Mouse (Mus musculus): ENCODE measurements at regions not wholly inside any gene's neighbourhood (a gene's known extent, or its start where the extent isn't known, plus 50 kb on each side); places are given as distances from the start of the nearest gene placed in this dataset.
"Not testable (repeated sequence)": the region's sequence is repeated elsewhere in the genome, so short reads cannot be mapped to it uniquely, and the experiment has no call there.

DNA sequence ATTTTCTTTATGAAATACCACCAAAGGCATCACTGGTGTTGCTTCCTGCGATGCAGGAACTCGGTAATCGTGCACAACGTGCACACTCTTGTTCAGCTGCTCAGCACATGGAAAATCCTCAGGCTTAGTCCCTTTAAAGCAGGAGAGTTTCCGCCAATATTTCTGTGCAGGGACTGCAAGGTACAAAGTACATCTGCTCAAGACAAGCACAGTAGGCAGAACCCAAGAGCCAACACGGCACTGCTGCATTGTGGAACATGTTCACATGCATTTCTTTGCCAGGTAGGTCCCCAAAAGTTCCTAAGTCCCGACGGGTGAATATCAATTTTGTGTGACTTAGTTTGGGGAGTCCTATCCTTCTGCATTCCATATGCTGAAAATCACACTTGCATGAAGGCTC is 808.0 kb upstream of the Pou3f3 start:
- no peak for DNase-seq (ENCODE audit: extremely low spot score)

DNA sequence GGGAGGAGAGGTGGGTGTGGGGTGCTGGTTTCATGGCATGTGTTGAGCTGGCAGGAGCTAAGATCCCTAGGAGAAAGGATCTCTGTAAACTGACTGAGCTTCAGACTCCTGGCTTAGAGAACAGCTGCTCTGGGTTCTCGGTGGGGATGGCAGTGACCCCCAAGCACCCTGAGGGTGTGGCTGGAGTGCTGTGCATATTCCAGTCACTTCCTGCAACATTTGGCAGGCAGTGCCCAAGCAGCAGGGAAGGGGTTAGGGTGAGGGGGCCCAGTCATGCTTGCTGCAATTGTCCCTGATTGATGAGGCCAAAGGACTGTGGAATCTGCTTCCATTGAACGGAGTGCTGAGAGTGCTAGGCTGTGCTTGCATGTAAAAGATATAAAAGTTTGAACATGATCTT is 807.4 kb upstream of the Pou3f3 start:
- DNase-seq (ENCODE audit: extremely low spot score) = peak; percentile 67

DNA sequence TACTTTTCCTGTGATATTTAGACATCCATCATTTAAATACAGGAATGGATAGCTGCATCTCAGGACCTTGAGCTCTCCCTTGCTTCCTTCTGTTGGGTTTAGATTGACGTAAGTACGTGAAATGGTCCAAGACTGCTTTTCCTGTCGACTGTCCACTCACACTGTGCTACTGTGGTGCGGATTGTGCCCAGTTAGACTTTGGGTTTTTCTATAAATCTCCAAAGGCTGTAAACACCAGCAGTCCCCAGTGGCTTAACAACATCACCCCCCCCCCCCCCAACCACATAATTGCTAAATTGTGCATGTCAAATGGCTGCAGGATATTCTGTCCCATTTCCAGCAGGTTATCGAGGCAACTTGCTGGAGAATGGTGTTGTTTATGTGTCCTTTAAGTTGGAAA is 806.6 kb upstream of the Pou3f3 start:
- DNase-seq (ENCODE audit: extremely low spot score) = no peak

DNA sequence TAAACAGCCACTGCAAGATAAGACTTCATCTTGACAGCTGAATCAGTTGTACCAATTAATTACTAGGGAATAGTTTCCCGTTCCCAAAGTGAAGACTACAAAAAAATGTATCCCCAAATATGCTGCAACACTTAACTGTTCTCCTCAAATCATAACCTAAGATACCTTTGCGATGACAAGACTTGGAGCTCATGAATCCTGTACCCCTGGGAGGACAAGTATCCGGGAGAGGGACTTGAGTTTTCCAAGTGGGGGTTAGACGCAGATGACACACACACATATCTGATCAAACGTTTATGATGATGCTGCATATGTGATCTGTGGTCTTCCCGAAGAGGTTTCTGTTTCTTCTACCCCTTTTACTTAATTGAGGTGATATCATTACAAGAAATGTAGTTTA is 805.6 kb upstream of the Pou3f3 start:
- DNase-seq (ENCODE audit: extremely low spot score) = no peak

DNA sequence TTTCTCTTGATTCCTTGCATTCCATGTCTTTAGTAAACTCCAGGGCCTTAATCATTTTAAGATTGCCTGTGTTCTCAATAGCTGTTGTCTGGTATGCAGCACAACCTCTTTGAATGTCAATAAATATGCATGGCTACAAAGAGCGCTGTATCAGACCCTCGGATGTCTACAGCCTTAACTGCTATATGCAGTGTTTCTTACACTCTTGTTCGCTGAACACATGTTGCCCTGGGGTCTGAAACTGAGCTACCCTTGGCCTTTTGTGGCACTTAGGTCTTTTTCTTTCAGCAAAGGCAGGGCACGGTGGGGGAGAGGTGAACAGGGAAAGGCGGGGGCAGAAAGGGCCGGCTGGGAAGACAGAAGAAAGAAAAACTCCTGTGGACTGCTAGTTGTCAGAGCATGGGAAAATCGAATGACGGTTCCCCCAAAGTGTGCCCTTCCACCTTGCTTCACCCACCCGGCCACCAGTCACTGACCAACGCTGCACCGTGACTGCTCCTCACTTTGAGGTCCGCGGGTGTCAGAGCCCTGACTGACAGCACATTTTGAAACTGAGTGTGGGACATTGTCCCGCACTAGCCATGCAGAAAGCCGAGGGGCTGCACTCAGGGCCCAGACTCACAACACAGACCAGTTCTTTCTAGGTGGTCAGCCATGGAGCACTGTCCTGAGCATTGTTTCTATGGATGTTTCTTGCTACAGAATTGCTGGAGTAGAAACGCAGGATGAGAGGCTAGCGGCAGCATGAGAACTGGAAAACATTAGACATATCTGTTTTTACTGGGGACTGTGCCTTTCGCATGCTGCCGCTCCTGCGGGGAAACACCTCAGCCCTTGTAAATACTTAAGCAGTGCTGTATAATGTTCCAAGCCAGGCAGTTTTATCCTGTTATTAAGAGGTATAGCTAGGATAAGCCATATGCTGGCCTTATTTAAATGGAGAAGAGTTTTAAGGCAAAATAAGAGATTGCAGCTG is 804.6 kb upstream of the Pou3f3 start:
- peak; percentile 36 for DNase-seq (ENCODE audit: extremely low spot score)

DNA sequence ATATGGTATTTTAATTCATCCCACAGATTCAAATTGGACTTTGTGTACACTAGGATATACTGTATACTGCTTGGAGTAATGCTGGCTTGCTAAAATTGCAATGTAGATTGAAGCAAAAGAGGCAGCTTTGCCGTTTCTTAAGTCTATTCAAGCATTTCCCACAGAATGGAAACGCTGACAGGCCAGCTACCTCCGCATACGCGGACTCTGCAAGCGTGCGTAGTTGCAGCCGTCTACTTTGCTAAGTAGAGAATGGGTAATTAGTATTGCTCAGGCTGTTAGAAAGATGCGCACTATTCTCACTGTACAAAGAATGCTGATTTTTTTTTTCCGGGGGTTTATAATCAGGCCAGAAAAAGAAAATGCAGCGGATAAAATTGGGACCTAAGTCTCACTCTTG is 803.8 kb upstream of the Pou3f3 start:
- no peak for DNase-seq (ENCODE audit: extremely low spot score)

DNA sequence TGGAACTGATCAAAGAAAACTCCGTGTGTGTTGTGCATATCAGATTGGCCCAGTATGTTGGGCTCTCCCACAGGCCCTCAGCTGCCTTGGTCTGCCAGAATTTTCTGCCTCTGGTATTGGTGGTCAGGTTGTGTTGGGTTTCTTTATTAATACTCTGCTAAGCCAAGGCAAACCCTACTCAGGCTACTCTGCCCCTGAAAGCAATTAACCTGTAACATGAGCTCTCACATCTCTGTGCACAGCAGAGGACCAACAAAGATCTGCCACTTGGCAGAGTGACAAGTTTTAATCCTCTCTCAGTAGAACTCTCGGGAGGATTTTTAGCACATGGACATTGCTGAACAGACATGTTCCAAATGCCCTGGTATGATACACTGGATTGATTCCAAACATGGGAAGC is 803.2 kb upstream of the Pou3f3 start:
- no peak for DNase-seq (ENCODE audit: extremely low spot score)

DNA sequence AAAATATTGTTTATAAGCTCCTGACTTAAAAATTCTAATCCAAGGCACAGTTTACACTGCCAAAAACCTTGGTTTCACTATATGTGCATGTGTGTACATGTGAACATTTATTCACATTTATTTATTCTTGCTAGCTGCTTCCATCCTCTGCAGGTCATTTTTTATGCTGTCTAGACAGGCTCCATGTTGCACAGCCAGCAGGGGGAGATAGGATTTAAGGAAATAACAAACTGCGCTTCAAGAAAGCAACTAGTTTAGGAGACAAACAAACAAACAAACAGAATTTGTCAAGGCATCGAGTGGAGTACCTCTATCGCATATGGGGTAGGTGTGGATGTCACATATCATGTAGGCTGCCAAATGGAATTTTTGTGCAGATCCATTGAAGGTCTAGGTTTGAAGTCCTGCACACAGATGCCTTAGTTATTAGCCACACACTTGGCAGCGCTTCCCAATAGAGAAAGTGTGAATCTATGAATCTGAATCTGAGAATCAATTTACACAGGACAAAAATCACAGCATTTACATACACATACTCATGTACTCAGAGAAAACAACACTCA is 797.7 kb upstream of the Pou3f3 start:
- DNase-seq (ENCODE audit: extremely low spot score) = no peak

DNA sequence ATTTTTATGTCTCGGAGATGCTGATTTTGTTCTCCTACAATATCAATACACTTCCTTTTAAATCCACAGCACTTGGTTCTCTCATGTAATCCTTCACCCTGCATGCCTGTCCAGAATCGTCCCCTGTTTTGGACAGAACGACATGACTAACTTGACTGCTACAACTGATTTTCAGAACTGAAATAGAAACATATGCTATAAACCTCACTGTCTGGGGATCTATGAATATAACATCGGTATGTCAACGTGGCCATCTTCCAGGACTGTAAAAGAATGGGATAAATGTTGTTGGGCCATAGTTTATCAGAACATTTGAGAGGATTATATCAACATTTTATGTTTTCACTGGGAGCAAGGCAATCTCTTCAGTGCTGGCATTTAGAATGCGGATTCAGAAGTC is 795.2 kb upstream of the Pou3f3 start:
- DNase-seq (ENCODE audit: extremely low spot score) = no peak

DNA sequence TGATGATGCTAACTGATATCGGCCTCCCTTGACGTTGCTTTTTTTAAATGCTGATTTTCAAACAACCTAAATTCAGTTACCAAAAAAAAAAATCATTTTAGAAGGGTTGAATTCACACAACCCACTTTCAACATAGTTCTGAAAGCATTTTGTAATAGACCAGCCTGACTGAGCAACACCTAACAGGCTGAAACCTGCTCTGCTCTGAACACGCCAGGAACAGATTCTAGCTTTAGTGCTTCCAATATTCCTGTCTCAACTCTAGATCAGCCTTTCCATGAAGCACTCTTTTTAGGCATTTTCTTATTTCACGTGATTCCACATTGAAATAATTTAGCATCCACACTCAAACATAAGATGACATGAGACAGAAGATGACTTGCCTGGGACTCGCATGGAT is 789.6 kb upstream of the Pou3f3 start:
- no peak for DNase-seq (ENCODE audit: extremely low spot score)

DNA sequence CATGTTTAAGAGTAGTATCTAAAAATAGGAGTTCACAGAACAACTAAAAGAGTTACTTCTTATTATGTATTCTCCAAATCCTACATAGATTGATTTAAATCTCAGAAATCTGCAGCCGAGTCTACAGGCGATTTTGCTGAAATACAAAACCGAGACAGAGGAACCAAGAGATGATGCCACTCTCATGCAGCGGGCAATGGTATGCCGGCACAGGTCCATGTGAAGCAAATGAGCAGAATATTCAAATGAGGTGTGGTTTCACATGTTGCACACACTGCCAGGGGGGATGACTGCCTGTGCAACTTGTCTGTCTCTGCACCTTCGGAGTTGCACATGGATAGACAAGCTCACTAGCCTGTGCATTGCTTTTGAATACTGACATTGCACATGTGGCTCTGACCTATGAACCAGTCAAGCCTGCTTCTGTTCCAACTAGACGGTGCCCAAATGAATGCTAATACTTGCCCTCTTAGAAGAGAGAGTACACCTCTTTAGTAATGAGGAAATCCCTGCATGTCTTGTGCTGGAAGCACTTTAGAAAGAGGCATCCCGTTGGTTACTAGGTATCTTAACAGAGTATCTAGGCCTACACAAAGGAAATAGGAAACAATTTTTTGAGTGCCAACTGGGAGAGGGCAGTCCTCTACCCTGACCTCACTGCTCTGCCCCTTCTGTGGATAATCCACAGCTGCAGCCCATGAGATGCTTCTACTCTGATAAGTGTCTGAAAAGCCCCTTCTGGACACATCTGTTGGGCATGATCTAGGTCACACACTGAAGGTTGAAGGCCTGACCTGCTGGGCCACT is 787.4 kb upstream of the Pou3f3 start:
- no peak for DNase-seq (ENCODE audit: extremely low spot score)

DNA sequence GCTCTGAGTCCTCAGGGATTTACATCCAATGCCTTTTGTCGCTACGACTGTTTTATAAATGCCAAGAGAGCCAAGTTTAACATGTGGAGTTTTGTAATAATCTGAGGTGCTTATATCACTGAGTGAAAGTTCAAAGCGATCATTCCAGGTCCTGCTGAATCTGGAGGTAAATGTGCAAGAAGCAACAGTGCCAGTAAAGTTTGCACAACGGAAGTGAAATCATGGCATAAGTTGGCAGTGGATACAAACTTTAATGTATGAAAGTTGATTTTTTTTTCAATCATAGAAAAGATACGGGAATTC is 786.8 kb upstream of the Pou3f3 start:
- DNase-seq (ENCODE audit: extremely low spot score) = no peak

DNA sequence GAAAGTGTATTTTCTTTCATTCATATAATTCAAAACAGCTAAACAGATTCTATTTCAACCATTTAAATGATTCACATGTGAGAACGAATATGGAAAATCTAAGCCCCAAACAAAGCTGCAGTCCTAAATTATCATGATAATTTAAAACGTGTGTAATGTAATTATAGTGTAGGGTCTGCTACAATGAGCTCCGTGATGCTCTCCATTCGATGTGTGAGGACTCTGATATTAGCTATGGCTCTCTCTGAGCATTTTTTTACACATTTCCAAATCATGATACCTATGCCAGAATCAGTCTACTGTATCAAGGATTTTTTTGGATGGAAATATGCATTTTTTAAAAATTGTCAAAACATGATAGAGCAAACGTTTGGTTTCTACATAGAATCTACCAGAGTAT is 785.8 kb upstream of the Pou3f3 start:
- no peak for DNase-seq (ENCODE audit: extremely low spot score)

DNA sequence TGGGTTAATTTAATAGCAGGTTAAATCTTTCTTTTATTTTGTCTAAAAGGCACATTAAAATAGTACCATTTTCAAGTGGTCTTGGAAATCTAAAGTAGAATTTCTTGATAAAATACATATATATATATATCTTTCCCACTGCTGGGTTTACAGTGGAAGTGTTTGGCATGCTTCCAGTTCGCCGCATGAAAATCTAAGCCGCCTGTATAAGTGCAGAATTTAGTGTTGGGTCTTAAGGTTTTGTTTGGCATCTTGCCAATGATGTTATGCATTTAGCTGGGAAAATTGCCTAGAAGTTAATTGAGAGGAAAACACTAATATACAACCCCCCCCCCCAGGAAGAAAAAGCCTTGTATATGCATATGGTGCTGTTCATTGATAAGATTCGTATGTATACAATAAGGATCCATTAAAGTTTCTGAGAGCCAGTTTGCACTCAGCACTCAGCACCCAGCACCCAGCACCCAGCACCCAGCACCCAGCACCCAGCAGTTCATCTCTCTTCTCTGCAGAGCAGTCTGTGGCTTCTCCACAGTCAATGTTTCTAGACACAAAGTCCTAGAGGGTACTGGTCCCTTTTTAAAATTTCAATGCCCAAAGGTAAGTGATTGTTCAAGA is 778.7 kb upstream of the Pou3f3 start:
- DNase-seq (ENCODE audit: extremely low spot score) = no peak

DNA sequence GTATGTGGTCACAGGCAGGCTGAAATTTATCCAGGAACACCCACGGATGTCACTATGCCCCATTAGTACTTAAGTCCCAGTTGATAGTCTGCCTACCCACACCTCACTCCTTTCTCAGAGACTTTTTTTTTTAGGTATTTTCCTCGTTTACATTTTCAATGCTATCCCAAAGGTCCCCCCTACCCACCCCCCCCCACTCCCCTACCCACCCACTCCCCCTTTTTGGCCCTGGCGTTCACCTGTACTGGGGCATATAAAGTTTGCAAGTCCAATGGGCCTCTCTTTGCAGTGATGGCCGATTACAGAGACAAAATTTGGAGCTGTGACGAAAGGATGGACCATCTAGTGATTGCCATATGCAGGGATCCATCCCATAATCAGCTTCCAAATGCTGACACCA is 777.8 kb upstream of the Pou3f3 start:
- not testable (repeated sequence) for DNase-seq (ENCODE audit: extremely low spot score)

DNA sequence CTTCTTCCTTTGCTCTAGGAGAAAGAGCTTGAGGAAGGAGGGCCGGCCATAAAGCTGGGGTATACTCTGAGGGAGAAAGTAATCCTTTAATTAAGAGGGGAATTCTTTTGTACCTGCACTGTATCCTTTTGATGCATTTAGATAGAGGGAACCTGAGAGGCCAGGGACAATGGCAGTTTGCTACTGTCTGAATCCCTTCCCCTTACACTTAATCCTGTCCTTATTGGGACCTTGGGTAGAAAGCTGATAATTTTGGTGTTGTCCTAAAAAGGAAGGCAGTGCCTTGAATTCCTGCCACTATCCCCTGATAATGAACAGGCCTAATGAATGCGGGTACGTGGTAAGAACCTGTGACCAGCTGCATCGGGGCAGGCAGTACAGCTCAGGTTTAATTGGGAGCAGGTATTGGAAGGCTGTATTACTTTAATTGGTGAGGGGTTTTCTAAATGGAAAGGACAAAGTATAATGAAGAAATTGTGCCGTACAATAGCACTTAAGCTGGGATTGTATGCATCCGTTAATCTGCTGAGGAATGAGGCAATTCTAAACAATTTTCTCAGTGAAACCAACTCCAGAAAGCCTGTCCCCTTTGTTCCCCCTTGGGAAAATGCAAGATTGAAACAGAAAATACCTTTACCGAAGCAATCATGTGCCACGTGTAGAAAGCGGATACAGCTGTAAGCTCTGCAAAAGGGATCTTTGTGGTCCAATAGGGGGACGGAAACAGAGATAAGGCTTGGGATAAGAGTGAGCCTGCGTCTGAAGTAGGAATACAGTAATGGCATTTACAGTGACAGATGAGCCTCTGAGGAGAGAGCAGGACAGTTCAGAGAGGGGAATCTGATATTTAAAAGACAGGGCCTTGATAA is 776.9 kb upstream of the Pou3f3 start:
- DNase-seq (ENCODE audit: extremely low spot score) = peak; percentile 9

DNA sequence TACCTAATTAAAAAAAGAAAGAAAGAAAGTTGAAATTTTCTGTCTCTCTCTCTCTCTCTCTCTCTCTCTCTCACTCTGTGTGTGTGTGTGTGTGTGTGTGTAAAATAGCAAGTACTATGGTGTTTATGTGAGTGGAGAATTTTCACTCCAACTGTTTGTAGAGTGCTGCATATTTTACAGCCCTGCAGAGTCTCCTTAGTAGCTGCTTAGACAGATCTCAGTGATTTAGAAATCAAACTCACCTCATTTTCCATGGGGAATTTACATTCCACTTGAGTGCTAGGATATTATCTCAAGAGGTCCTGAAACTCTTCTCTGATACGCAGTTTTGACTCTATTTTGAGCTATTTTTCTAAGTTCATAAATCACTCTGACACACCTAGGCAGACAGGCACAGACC is 761.8 kb upstream of the Pou3f3 start:
- no peak for DNase-seq (ENCODE audit: extremely low spot score)

DNA sequence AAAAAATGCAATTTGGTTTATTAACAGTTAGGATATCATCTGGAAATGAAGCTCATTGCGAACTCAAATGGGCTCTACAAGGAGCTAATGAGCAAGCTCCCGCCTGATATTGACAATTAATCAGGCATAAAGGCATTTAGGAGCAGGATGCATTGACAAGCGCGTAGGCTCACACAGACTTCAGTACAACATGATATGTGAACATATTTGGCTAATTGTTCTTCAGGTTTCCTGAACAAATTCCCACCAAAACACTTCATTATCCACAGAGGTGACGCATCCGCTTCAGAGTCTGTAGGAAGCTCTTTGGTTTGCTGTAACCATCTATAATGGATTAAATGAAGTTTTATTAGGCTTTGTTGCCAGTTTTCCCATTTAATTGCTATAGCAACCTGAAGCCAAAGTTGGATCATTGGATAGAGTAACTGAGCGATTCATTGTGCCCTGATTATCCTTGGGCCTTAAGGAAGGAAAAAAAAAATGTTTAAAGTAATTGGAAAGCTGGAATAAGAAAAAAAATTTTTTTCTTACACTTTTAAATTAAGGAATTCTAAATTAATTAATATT is 759.6 kb upstream of the Pou3f3 start:
- no peak for DNase-seq (ENCODE audit: extremely low spot score)

DNA sequence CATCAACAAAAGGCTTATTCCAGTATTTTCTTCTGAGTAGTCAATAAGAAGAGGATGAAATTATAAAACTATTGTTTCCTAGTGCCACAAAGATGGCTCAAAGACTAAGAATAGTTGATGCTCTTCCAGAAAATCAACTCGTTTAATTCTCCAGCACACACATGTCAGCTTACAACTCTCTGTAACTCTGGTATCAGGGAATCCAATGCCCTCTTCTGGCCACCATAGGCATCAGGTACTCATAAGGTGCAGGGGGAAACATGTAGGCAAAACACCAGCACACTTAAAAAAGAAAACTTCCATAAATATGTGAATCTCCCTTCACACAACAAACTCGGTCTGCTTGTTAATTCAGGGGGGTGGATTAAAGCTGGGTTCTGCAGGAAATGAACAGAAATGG is 734.6 kb upstream of the Pou3f3 start:
- no peak for DNase-seq (ENCODE audit: extremely low spot score)

DNA sequence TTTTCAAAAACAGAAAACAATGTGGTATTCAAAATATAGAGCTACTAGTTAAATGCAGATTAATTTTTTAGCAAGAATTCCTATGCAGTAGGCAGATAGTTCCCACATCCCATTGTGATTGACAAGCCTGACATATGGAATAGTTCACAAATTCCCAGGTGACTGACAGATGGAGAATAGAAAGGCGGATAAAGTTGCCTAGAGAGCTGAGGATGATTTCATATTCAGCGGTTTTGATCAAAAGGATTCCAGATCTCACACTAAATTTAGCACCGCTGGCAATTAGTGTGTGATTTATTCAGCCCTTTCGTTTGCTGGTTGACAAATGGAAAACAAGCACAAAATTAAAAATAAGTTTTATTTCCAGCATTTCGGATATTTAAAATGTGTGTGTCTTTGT is 714.0 kb upstream of the Pou3f3 start:
- no peak for DNase-seq (ENCODE audit: extremely low spot score)

DNA sequence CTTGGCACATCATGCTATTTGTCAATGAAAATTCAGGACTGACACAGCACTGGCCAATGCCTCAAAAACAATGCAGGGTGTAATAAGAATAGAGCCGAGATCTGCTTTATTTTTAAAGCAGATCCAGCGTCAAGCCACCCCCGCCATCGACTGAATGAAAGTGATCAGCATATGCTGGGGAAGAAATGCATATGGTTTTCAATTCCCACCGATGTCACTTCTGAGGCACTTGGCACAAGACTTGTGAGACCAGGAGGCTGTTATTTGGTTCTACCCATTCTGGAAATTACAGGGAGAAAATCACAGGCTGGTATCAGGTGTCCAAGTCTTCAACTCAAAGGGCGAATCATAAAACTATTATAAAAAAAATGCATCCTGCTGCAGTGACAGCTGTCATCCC is 689.3 kb upstream of the Pou3f3 start:
- DNase-seq (ENCODE audit: extremely low spot score) = no peak

All from embryo, embryonic 9.5 days (tissue).